Mouse (Mus musculus) midbrain, embryonic 16.5 days (tissue): ENCODE measurements around the gene Tmsb4x. TPM values are rescaled to one million over a fixed set of nuclear protein-coding genes. Genes with fewer than 3 reads are reported as not detected.

ENCODE experiments used
- ATAC-seq: fragments of 200-750 bp; cut with Nextera tagmentation; 2 replicates; pipeline ENCODE4 v1.8.0; 2017; ENCODE audit warnings: moderate TSS enrichment
- H3K27ac ChIP-seq: fragments of 300-500 bp; sonication (generic); 2 replicates; pipeline ENCODE4 v1.5.1; 2014; ENCODE audit warnings: mild to moderate bottlenecking, low read length, mixed read lengths
- H3K27me3 ChIP-seq: fragments of 300-500 bp; sonication (generic); 2 replicates; pipeline ENCODE4 v1.6.1; 2014; ENCODE audit warnings: low read depth, low read length, mixed read lengths; ENCODE audit not compliant: control insufficient read depth, insufficient read depth
- H3K36me3 ChIP-seq: fragments of 300-500 bp; sonication (generic); 2 replicates; pipeline ENCODE4 v1.6.1; 2014; ENCODE audit warnings: mild to moderate bottlenecking, low read length, moderate library complexity, mixed read lengths; ENCODE audit not compliant: control insufficient read depth, insufficient read depth
- H3K4me1 ChIP-seq: fragments of 300-500 bp; sonication (generic); 2 replicates; pipeline ENCODE4 v1.6.1; 2014; ENCODE audit warnings: mild to moderate bottlenecking, low read length, mixed read lengths; ENCODE audit not compliant: control insufficient read depth, insufficient read depth
- H3K4me2 ChIP-seq: fragments of 300-500 bp; sonication (generic); 2 replicates; pipeline ENCODE4 v1.6.1; 2014; ENCODE audit warnings: mild to moderate bottlenecking, low read length, mixed read lengths
- H3K4me3 ChIP-seq: fragments of 300-500 bp; sonication (generic); 2 replicates; pipeline ENCODE4 v1.5.1; 2014; ENCODE audit warnings: low read depth, mild to moderate bottlenecking, low read length, moderate library complexity, mixed read lengths
- H3K9ac ChIP-seq: fragments of 300-500 bp; sonication (generic); 2 replicates; pipeline ENCODE4 v1.6.1; 2014; ENCODE audit warnings: low read depth, low read length, mixed read lengths
- H3K9me3 ChIP-seq: fragments of 300-500 bp; sonication (generic); replicated peaks from 2 replicates; pipeline ENCODE4 v1.6.1; 2014; ENCODE audit warnings: mild to moderate bottlenecking, low read length, mixed read lengths; ENCODE audit not compliant: control insufficient read depth, poor library complexity, severe bottlenecking
- WGBS: fragments of 180-500 bp; shearing (Covaris S2); extraction: QIAGEN DNeasy Blood & Tissue Kit; methylation state at CpG from one replicate; pipeline ENCODE4 v1.1.7; 2014; 5-methylcytosine and 5-hydroxymethylcytosine counted together
- polyA plus RNA-seq: library from polyadenylated mRNA; unstranded; fragments of >200 nt; fragmentation: Nextera tagmentation; extraction: Ambion mirVana; gene quantifications from 2 replicates; pipeline ENCODE4 v1.2.1, GENCODE M21; 2015

Tmsb4x gene
- polyA plus RNA-seq, 1 experiment from 2014 or later, result 4,447 TPM

DNA sequence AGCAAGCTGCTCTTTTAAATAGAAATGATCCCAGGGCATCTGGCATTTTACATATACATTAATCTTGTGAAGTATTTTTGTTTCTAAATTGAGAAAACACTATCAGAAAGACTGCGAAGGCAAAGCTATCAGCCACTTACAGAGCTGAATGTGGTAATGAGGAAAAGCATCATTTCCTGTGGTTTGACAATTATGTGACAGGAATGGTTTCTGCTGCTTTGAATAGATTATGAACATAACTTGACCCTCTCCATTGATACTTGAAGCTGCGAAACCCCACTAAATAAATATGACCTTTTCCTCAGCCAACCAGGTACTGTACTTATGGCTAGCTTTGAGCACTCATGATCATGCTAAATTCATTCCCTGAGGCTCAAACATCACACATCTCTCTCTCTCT, 7.8 kb downstream of the Tmsb4x start:
- Histone ChIP-seq H3K4me3 (no peak overlapping the region), H3K4me1 (no peaks in the 10 kb centered on the region), H3K36me3 (no peaks in the 10 kb centered on the region), H3K27ac (no peak overlapping the region), H3K9ac (no peak overlapping the region), H3K4me2 (no peak overlapping the region), H3K9me3 (no peaks in the 10 kb centered on the region), H3K27me3 (no peaks in the 10 kb centered on the region)
- no peak for ATAC-seq
- 86% methylated on average over 2 of the region's 2 CpGs for WGBS

DNA sequence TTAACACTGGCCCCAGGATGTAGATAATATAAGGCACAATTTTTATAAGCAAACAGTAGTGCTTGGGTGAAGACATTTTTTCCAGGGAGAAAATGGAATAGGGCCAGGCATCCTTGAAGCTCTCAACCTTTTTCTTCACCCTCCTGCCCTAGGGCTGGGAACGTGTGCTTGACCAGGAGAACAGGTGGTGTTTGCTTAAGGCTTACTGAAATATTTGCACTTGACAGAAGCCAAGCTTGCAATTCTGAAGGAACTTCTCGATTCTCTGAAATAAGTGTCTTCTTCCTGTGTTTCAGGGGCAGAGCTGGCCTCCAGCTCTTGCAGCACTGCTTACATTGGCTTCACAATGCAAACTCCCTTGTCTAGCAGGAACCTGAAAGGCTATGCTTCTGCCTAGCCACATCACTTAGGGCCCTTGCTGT, 13.9 kb downstream of the Tmsb4x start:
- no peaks in the 10 kb centered on the region; the same call in 1 of the 2 replicates for H3K27me3 ChIP-seq
- no peak for ATAC-seq
- H3K4me1 ChIP-seq, result no peaks in the 10 kb centered on the region
- no peak overlapping the region for H3K9ac ChIP-seq
- WGBS, result 68% methylated on average over 2 of the region's 2 CpGs
- H3K9me3 ChIP-seq, result no peaks in the 10 kb centered on the region
- no peak overlapping the region for H3K4me3 ChIP-seq
- no peaks in the 10 kb centered on the region for H3K36me3 ChIP-seq
- no peak overlapping the region for H3K27ac ChIP-seq
- no peak overlapping the region for H3K4me2 ChIP-seq

DNA sequence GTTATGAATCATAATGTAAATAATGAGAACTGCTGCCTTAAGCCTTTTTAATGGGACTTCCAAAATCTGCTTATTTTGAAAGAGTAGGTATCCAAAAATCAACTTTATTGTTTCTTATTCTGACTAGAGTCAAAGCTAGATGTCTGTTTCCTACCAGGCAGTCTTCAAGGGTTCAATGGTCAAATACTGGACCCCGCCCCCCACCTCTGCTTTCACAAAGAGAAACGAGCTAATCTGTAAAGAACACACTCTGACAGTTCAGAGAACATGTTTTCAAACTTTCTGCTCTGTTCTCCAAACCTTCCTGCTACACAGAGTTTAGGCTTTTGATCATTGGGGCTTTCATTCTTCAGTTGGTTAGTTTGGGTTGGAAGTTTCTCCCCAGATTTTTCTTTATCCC, 22.8 kb downstream of the Tmsb4x start:
- H3K9me3 ChIP-seq, result no peaks in the 10 kb centered on the region
- no peaks in the 10 kb centered on the region for H3K4me1 ChIP-seq
- H3K4me3 ChIP-seq, result no peak overlapping the region
- H3K9ac ChIP-seq, result no peak overlapping the region
- H3K27ac ChIP-seq, result no peak overlapping the region
- no peaks in the 10 kb centered on the region for H3K36me3 ChIP-seq
- no peak overlapping the region for H3K4me2 ChIP-seq
- ATAC-seq, result no peak
- WGBS, result 30% methylated on average over 2 of the region's 2 CpGs
- 0 out of 2 replicates have a peak, but pooled peaks cover 2% of the 10 kb centered on the region for H3K27me3 ChIP-seq

DNA sequence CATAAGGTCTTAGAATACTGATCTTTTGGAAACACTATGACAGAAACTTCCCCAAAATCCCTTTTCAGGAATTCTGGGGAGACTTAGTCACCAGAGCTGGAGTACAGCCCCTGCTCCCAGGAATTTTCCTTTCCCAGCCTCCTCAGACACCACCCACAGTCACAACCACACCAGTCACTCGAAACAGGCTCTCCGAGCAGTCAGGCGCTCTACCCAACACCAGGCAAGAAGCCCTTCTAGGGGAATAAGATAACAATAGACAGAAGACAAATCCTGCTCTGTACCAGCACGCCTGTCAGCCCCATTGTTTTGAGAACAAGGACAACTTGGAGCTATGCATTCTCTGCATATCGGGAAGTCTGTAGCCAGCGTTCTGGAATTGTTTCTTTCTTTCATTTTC, 25.6 kb downstream of the Tmsb4x start:
- Histone ChIP-seq H3K9ac (no peak overlapping the region), H3K4me1 (no peaks in the 10 kb centered on the region), H3K36me3 (no peaks in the 10 kb centered on the region), H3K27ac (no peak overlapping the region), H3K9me3 (no peaks in the 10 kb centered on the region), H3K4me3 (no peak overlapping the region), H3K4me2 (no peak overlapping the region), H3K27me3 (0 out of 2 replicates have a peak, but pooled peaks cover 2% of the 10 kb centered on the region)
- ATAC-seq, result no peak
- 36% methylated on average over 6 of the region's 6 CpGs for WGBS

GRCm38 (mm10) chrX:167182411-167182810, 26.7 kb downstream of the Tmsb4x start:
- Histone ChIP-seq H3K27me3 (0 out of 2 replicates have a peak, but pooled peaks cover 2% of the 10 kb centered on the region), H3K27ac (no peak overlapping the region), H3K9ac (no peak overlapping the region), H3K4me1 (no peaks in the 10 kb centered on the region), H3K36me3 (no peaks in the 10 kb centered on the region), H3K4me3 (no peak overlapping the region), H3K4me2 (no peak overlapping the region), H3K9me3 (no peaks in the 10 kb centered on the region)
- WGBS, result 82% methylated on average over 5 of the region's 5 CpGs
- ATAC-seq, result no peak

DNA sequence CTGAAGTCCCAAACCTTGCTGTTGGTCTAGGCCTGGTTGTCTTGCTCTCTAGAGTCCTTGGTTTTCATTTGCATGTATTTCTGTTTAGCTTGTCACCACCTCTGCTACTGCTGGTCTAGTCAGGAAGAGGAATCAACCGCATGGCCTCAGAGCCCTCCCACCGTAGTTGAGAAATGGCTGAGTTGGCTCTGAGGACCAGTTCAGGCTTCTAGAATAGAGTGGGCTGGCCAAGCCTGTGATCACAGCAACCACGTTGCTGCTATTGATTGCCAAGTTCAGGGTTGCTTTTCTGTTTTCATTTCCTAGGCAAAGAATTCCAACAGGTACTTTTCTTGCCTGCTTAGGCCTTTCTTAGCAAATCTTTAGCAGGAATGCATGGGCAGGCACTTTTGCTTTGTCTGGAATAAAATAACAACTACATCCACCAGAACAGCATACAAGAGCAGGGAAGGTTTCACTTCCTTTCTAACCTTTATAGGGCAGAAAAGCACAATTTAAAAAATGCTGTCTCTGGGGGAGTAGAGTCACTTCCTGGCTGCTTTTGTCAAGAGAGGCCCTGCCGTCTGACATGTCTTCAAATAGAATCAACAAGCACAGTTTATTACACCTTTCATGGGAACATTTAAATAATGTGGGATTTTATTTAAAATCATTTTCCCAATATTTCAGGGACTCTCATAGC, 29.0 kb downstream of the Tmsb4x start:
- ATAC-seq, result no peak

DNA sequence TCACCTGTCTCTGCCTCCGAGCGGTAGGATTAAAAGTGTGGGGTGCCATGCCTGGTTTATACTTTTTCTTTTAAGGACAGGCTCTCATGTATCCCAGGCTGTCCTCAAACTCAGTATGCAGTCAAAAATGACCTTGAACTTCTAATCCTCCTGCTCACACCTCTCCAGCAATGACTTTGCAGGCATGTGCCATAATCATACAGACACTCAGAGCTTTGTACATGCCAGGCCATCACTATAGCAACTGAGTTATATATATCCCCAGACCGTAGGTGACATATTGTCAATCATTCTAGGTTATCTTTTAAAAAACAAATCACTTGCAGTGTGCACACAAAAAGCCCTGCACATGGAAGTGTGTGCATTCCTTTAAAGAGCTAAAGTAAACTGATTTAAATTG, 29.6 kb downstream of the Tmsb4x start:
- H3K27ac ChIP-seq, result no peak overlapping the region
- peaks cover 3% of the 10 kb centered on the region; the same call in 1 of the 2 replicates for H3K27me3 ChIP-seq
- H3K9ac ChIP-seq, result no peak overlapping the region
- 72% methylated on average over 3 of the region's 3 CpGs for WGBS
- no peak for ATAC-seq
- H3K4me2 ChIP-seq, result no peak overlapping the region
- H3K4me3 ChIP-seq, result no peak overlapping the region
- no peaks in the 10 kb centered on the region for H3K36me3 ChIP-seq
- no peaks in the 10 kb centered on the region for H3K4me1 ChIP-seq
- H3K9me3 ChIP-seq, result no peaks in the 10 kb centered on the region

More for the DNA sequence above, 29.0 kb downstream of the Tmsb4x start:
- Histone ChIP-seq H3K9ac (no peak overlapping the region), H3K36me3 (no peaks in the 10 kb centered on the region), H3K27me3 (0 out of 2 replicates have a peak, but pooled peaks cover 2% of the 10 kb centered on the region), H3K4me3 (no peak overlapping the region), H3K4me1 (no peaks in the 10 kb centered on the region), H3K27ac (no peak overlapping the region), H3K4me2 (no peak overlapping the region), H3K9me3 (no peaks in the 10 kb centered on the region)
- 63% methylated on average over 4 of the region's 4 CpGs for WGBS

DNA sequence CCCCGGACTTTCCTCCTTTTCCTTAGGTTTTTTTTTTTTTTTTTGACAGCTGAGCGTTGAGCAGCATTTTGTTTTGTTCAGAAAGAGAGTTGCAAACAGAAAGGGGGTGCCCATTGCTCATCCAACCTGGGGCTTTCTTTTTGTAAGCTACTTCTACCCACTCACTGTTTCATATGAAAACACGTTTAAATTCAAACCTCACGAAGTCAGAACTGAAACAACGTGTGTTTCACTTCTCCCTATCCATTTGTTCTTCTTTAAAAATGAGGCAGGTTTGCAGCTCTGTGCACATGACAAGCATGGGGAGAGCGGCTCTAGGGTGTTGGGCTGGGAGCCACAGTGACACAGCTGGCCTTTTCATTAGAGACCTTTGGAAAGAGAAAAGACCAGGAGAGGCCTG, 33.8 kb downstream of the Tmsb4x start:
- Histone ChIP-seq H3K9ac (no peak overlapping the region), H3K27me3 (peaks cover 12% of the 10 kb centered on the region; the same call in 1 of the 2 replicates), H3K4me3 (no peak overlapping the region), H3K27ac (no peak overlapping the region), H3K36me3 (no peaks in the 10 kb centered on the region), H3K4me2 (no peak overlapping the region), H3K4me1 (no peaks in the 10 kb centered on the region), H3K9me3 (no peaks in the 10 kb centered on the region)
- 86% methylated on average over 6 of the region's 6 CpGs for WGBS
- no peak for ATAC-seq

DNA sequence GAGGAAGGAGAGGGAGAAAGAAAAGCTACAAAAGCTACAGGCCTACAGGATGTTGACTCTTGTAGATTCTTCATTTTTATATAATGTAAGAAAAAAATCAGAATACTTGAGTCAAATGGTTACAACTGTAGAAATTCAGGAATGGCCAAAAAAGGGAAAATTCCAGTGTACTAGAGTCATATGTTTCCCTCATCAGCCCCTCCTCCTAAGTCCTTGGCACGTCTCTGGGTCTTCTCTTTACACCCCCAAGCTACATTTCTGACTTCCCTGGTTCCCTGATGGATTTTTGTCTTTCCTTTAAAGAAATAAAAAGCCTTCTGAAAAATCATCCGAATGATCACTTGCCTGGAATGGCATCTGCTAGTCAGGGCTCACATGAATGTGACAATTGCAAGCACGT, 34.8 kb downstream of the Tmsb4x start:
- no peak overlapping the region for H3K27ac ChIP-seq
- ATAC-seq, result no peak
- no peak overlapping the region for H3K4me3 ChIP-seq
- H3K9ac ChIP-seq, result no peak overlapping the region
- H3K9me3 ChIP-seq, result no peaks in the 10 kb centered on the region
- peaks cover 12% of the 10 kb centered on the region; the same call in 1 of the 2 replicates for H3K27me3 ChIP-seq
- WGBS, result 79% methylated on average over 3 of the region's 3 CpGs
- H3K4me2 ChIP-seq, result no peak overlapping the region
- no peaks in the 10 kb centered on the region for H3K4me1 ChIP-seq
- H3K36me3 ChIP-seq, result no peaks in the 10 kb centered on the region
